11 mouse cellular contexts compared by ENCODE assay signal in the genomic region with DNA sequence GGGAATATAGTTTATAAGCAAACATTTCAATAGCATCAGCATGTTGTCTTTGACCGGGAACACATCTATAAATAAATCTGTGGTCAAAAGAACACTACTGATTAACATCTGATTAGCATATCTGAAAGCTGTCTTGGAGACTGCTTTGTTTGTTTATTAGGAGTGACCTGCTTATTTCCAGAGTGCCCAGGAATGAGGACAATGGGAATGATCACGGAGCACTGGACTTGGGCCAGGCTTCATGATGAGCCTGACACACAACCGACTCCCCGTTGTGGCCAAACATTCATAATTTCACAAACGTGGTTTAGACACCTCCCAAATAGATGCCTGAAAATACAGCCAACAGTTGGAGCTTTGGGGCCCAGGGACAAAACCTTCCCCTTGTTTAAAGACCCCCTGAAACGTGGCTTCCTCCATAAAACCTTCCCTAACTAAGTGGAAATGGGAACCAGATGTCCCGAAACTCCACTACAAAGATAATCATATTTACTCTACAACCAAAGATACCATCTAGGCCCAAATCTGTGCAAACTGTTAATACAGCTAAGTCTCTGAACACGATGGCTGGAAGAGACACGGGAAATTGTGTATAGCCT.
DNase-seq lines count a peak whose midpoint lies in the region; ATAC-seq lines count a peak whose summit lies in the region.
"Had no signal": no experiment of that assay in that cellular context is flagged by ENCODE, and none has a peak within 500 bp of the region (broad histone marks: within the 10 kb centered on the region; RNA-seq: fewer than 3 reads in every experiment).

No protein-coding gene starts in this region.

- WGBS in limb, embryonic 11.5 days, result 21% methylated on average over 9 of the region's 9 CpGs

- H3K4me2 ChIP-seq in limb, embryonic 11.5 days (ENCODE audit: low read depth, severe bottlenecking), result no peak overlapping the region
- H3K4me2 ChIP-seq: forebrain, embryonic 12.5 days; neural tube, embryonic 13.5 days had no signal

- H3K27ac ChIP-seq in limb, embryonic 11.5 days (replicated peaks; ENCODE audit: low read depth, low read length), result peak overlapping the region; percentile 75
- H3K27ac ChIP-seq: forebrain, embryonic 12.5 days; neural tube, embryonic 13.5 days had no signal

- intact Hi-C loops in left cerebral cortex, postnatal 4 days (cut with DNase I), result loop anchor here (10.0 kb wide), 1 partner anchor 331 kb away; no protein-coding TSS in a partner anchor

- H3K9ac ChIP-seq in limb, embryonic 11.5 days (ENCODE audit: low read length), result no peak overlapping the region
- H3K9ac ChIP-seq: forebrain, embryonic 12.5 days; neural tube, embryonic 13.5 days had no signal

- ATAC-seq in limb, embryonic 11.5 days (ENCODE audit: insufficient number of reproducible peaks, low FRiP score, low TSS enrichment, low read depth), result no peak

- peaks cover 13% of the 10 kb centered on the region; the same call in 1 of the 2 replicates for H3K4me1 ChIP-seq in limb, embryonic 11.5 days (ENCODE audit: control insufficient read depth, insufficient read depth, low read length)

- DNase-seq in cerebellum, postnatal 10 days, result peak; percentile 73 to 79
- no peak for DNase-seq in cerebellum, adult 11-12 months
- DNase-seq in left cerebral cortex, postnatal 4 days, result peak; percentile 65
- no peak for DNase-seq in left cerebral cortex, adult 9 months (ENCODE audit: low spot score in 2 of 2)
- DNase-seq in embryo, embryonic 11 days, result peak; percentile 64
- DNase-seq in limb, embryonic 11.5 days (ENCODE audit: low spot score), result peak; percentile 54
- DNase-seq in adipocyte (ENCODE audit: low spot score), result no peak
- no peak for DNase-seq in right cerebral cortex, adult 18-20 months
- DNase-seq: thymus, adult 18-20 months had no signal

- H3K9me3 ChIP-seq in limb, embryonic 11.5 days (ENCODE audit: control insufficient read depth, low read length), result no peaks in the 10 kb centered on the region; the same call in 1 of the 2 replicates

- no peaks in the 10 kb centered on the region for H3K36me3 ChIP-seq in limb, embryonic 11.5 days (ENCODE audit: control insufficient read depth, insufficient read depth, low read length)
- H3K36me3 ChIP-seq: neural tube, embryonic 13.5 days had no signal

- H3K27me3 ChIP-seq in limb, embryonic 11.5 days (ENCODE audit: control insufficient read depth, insufficient read depth, low read length), result no peaks in the 10 kb centered on the region
- H3K27me3 ChIP-seq: neural tube, embryonic 13.5 days had no signal

- no peak overlapping the region for H3K4me3 ChIP-seq in limb, embryonic 11.5 days (ENCODE audit: low read depth, low read length)
- H3K4me3 ChIP-seq: forebrain, embryonic 12.5 days; neural tube, embryonic 13.5 days had no signal

Comparison
In these comparisons a context has a peak if more than half of its experiments do, and no peak if none do; other contexts are left out.
1. DNase-seq: peak in cerebellum, postnatal 10 days (2 of 2), left cerebral cortex, postnatal 4 days (single experiment), embryo, embryonic 11 days (single experiment) and limb, embryonic 11.5 days (single experiment); none in cerebellum, adult 11-12 months (single experiment), left cerebral cortex, adult 9 months (0 of 2), adipocyte (single experiment) and right cerebral cortex, adult 18-20 months (single experiment).